In genomic region chr11:120304886-120305534, GRCm38 (mm10) we compare ENCODE assay signal across 8 mouse cellular contexts. TPM values are rescaled to one million over a fixed set of nuclear protein-coding genes. Genes with fewer than 3 reads are reported as not detected.
A peak's percentile ranks its signal among the peaks of the same experiment; 100 is the strongest.
DNase-seq lines count a peak whose midpoint lies in the region; ATAC-seq and TF ChIP-seq lines count a peak whose summit lies in the region.

No protein-coding gene starts in this region.

- TF ChIP-seq EP300 in CH12.LX (IDR thresholded peaks at IDR 0.05; ENCODE audit: low read length): peak; percentile 29; the same call in 1 of the 2 replicates
- no peak for TF ChIP-seq EP300 in liver, embryonic 14.5 days (IDR thresholded peaks at IDR 0.05; ENCODE audit: low read depth)

- peak overlapping the region; percentile 23 to 55 (median 41) for H3K4me3 ChIP-seq in CH12.LX (replicated peaks in 1 of 3; ENCODE audit: low read depth in 2 of 3, low read length in 2 of 3, poor library complexity in 1 of 3)
- H3K4me3 ChIP-seq in heart, embryonic 14.5 days (ENCODE audit: control insufficient read depth in 1 of 2, insufficient read depth in 1 of 2, low read depth in 1 of 2, low read length in 2 of 2): peak overlapping the region; percentile 44 to 70
- H3K4me3 ChIP-seq in liver, embryonic 14.5 days (ENCODE audit: insufficient read depth in 1 of 2, low read depth in 2 of 2, low read length in 2 of 2): peak overlapping the region; percentile 64 to 74
- peak overlapping the region; percentile 54 for H3K4me3 ChIP-seq in stomach, embryonic 15.5 days (replicated peaks)

- peak; percentile 93 for ATAC-seq in heart, embryonic 14.5 days (ENCODE audit: insufficient number of reproducible peaks, insufficient read depth, low FRiP score, low read depth)
- ATAC-seq in liver, embryonic 14.5 days (ENCODE audit: insufficient read depth): peak; percentile 82
- ATAC-seq in stomach, embryonic 15.5 days (ENCODE audit: insufficient read depth, low FRiP score, low read depth): peak; percentile 92

- peaks cover 90% of the 10 kb centered on the region for H3K27me3 ChIP-seq in CH12.LX (replicated peaks)
- no peaks in the 10 kb centered on the region for H3K27me3 ChIP-seq in heart, embryonic 14.5 days (ENCODE audit: control insufficient read depth, insufficient read depth, low read length)
- H3K27me3 ChIP-seq in liver, embryonic 14.5 days (ENCODE audit: control insufficient read depth, insufficient read depth, low read length): peaks cover 4% of the 10 kb centered on the region; the same call in 1 of the 2 replicates
- H3K27me3 ChIP-seq in stomach, embryonic 15.5 days (replicated peaks): no peaks in the 10 kb centered on the region

- peak overlapping the region; percentile 64 for H3K9ac ChIP-seq in CH12.LX (ENCODE audit: insufficient read depth, low read depth)
- peak overlapping the region; percentile 80 for H3K9ac ChIP-seq in heart, embryonic 14.5 days (ENCODE audit: low read length)
- peak overlapping the region; percentile 84 for H3K9ac ChIP-seq in liver, embryonic 14.5 days (replicated peaks)
- H3K9ac ChIP-seq in stomach, embryonic 15.5 days: peak overlapping the region; percentile 42; the same call in 1 of the 2 replicates

- TF ChIP-seq RAD21 in CH12.LX (IDR thresholded peaks at IDR 0.05; ENCODE audit: low read depth, low read length): no peak; the same call in 1 of the 2 replicates

- peak in 1 of 2 experiments; percentile 73; a peak in 2 of 4 replicates for TF ChIP-seq CTCF in CH12.LX (conservative IDR thresholded peaks at IDR 0.05 in 1 of 2, IDR thresholded peaks at IDR 0.05 in 1 of 2; ENCODE audit: low read depth in 2 of 2, low read length in 2 of 2)
- TF ChIP-seq CTCF in liver, embryonic 14.5 days (IDR thresholded peaks at IDR 0.05; ENCODE audit: low read depth): peak; percentile 79

- peak; percentile 95 for DNase-seq in CH12.LX (ENCODE audit: extremely low read depth)
- peak; percentile 78 for DNase-seq in c-Kit-negative CD71-positive TER-119-positive erythroid progenitor cells, embryonic 14.5 days (ENCODE audit: low read depth, low spot score)
- DNase-seq in fibroblast of lung, adult 2 months (ENCODE audit: low read depth): peak; percentile 69
- DNase-seq in kidney, postnatal 10 days: peak; percentile 95
- peak; percentile 95 to 96 (median 95) for DNase-seq in liver, embryonic 14.5 days (ENCODE audit: low read depth in 3 of 3, low spot score in 3 of 3)
- peak; percentile 99 for DNase-seq in neural tube, embryonic 10.5 days (ENCODE audit: extremely low spot score, low spot score)

- peaks cover 21% of the 10 kb centered on the region for H3K9me3 ChIP-seq in CH12.LX (replicated peaks; ENCODE audit: low read length)
- no peaks in the 10 kb centered on the region for H3K9me3 ChIP-seq in heart, embryonic 14.5 days (ENCODE audit: control insufficient read depth, low read length)
- H3K9me3 ChIP-seq in liver, embryonic 14.5 days (ENCODE audit: control insufficient read depth, low read length): no peaks in the 10 kb centered on the region
- no peaks in the 10 kb centered on the region for H3K9me3 ChIP-seq in stomach, embryonic 15.5 days

- 4% methylated on average over 43 of the region's 53 CpGs for WGBS in heart, embryonic 14.5 days
- WGBS in liver, embryonic 14.5 days (ENCODE audit: insufficient replicate concordance): under 1% methylated on average over 51 of the region's 53 CpGs
- 4% methylated on average over 53 of the region's 53 CpGs for WGBS in stomach, embryonic 15.5 days

- H3K4me2 ChIP-seq in CH12.LX (ENCODE audit: insufficient read depth, low read depth, poor library complexity, severe bottlenecking): peak overlapping the region; percentile 93
- H3K4me2 ChIP-seq in heart, embryonic 14.5 days (ENCODE audit: low read length): peak overlapping the region; percentile 78
- peak overlapping the region; percentile 100 for H3K4me2 ChIP-seq in liver, embryonic 14.5 days (ENCODE audit: low read depth)
- H3K4me2 ChIP-seq in stomach, embryonic 15.5 days: peak overlapping the region; percentile 95

- no peaks in the 10 kb centered on the region for H3K79me2 ChIP-seq in CH12.LX (replicated peaks; ENCODE audit: control insufficient read depth, extremely low read depth, insufficient read depth, poor library complexity, severe bottlenecking)

- in situ Hi-C loops in CH12.LX (cut with MboI; ENCODE audit: low pct_ligation_motif_present, low pct_unique_long_range_greater_than_20kb, low sequenced_read_pairs): loop anchor here (5.0 kb wide), 1 partner anchor 293 kb away; no protein-coding TSS in a partner anchor

- no peak overlapping the region for H3K27ac ChIP-seq in CH12.LX (ENCODE audit: insufficient read depth, low read depth)
- peak overlapping the region; percentile 81 for H3K27ac ChIP-seq in heart, embryonic 14.5 days (replicated peaks in 1 of 2; ENCODE audit: control insufficient read depth in 1 of 2, insufficient read depth in 1 of 2, low read depth in 2 of 2, low read length in 2 of 2)
- H3K27ac ChIP-seq in liver, embryonic 14.5 days: peak overlapping the region; percentile 78
- H3K27ac ChIP-seq in stomach, embryonic 15.5 days: peak overlapping the region; percentile 84

- no peak for TF ChIP-seq POLR2A in CH12.LX (IDR thresholded peaks at IDR 0.05; ENCODE audit: low read depth, low read length)

- dilution Hi-C loops in CH12.LX (cut with MboI; ENCODE audit: extremely low pct_ligation_motif_present, extremely low pct_unique_long_range_greater_than_20kb, low sequenced_read_pairs): no loop called here

- no peaks in the 10 kb centered on the region for H3K36me3 ChIP-seq in CH12.LX (replicated peaks in 1 of 2; ENCODE audit: control insufficient read depth in 1 of 2, insufficient read depth in 1 of 2, low read length in 1 of 2)
- no peaks in the 10 kb centered on the region for H3K36me3 ChIP-seq in heart, embryonic 14.5 days (ENCODE audit: control insufficient read depth, insufficient read depth, low read length)
- no peaks in the 10 kb centered on the region for H3K36me3 ChIP-seq in liver, embryonic 14.5 days (replicated peaks; ENCODE audit: control insufficient read depth, insufficient read depth, low read depth)
- H3K36me3 ChIP-seq in stomach, embryonic 15.5 days: no peaks in the 10 kb centered on the region

- peaks cover 12 to 18% of the 10 kb centered on the region in 2 experiments for H3K4me1 ChIP-seq in CH12.LX (ENCODE audit: control insufficient read depth in 1 of 2, insufficient read depth in 2 of 2)
- H3K4me1 ChIP-seq in heart, embryonic 14.5 days (ENCODE audit: control insufficient read depth in 2 of 2, insufficient read depth in 2 of 2, low read length in 2 of 2): peaks cover 30 to 36% of the 10 kb centered on the region in 2 experiments
- H3K4me1 ChIP-seq in liver, embryonic 14.5 days (replicated peaks; ENCODE audit: control insufficient read depth in 2 of 2, insufficient read depth in 2 of 2, low read length in 1 of 2): peaks cover 59 to 62% of the 10 kb centered on the region in 2 experiments
- H3K4me1 ChIP-seq in stomach, embryonic 15.5 days: peaks cover 46% of the 10 kb centered on the region

TF ChIP-seq in CH12.LX, 34 proteins besides CTCF, POLR2A, EP300 and RAD21 (continues in another document):
- no peak for TF ChIP-seq JUND (conservative IDR thresholded peaks at IDR 0.05; ENCODE audit: low read depth, low read length)
- TF ChIP-seq ZNF384 (IDR thresholded peaks at IDR 0.05; ENCODE audit: low read depth, low read length): no peak
- TF ChIP-seq USF2 (conservative IDR thresholded peaks at IDR 0.05; ENCODE audit: low read depth, low read length): no peak
- peak; percentile 84 for TF ChIP-seq MXI1 (IDR thresholded peaks at IDR 0.05; ENCODE audit: low read depth, low read length)
- TF ChIP-seq BHLHE40 (IDR thresholded peaks at IDR 0.05; ENCODE audit: low read depth, low read length): peak; percentile 93
- peak; percentile 99 for TF ChIP-seq MAZ (IDR thresholded peaks at IDR 0.05; ENCODE audit: low read depth, low read length)
- TF ChIP-seq POLR2AphosphoS2 (IDR thresholded peaks at IDR 0.05; ENCODE audit: low read depth, low read length): no peak
- TF ChIP-seq SMC3 (IDR thresholded peaks at IDR 0.05; ENCODE audit: low read depth, low read length): no peak; the same call in 1 of the 2 replicates
- TF ChIP-seq MAFK (IDR thresholded peaks at IDR 0.05; ENCODE audit: insufficient replicate concordance, low read length): peak; percentile 70; the same call in 1 of the 2 replicates
- no peak for TF ChIP-seq GABPA (IDR thresholded peaks at IDR 0.05; ENCODE audit: insufficient replicate concordance, low read depth, low read length)
- peak; percentile 69; the same call in 1 of the 2 replicates for TF ChIP-seq KAT2A (IDR thresholded peaks at IDR 0.05; ENCODE audit: insufficient replicate concordance, low read length)
- peak; percentile 77 for TF ChIP-seq UBTF (IDR thresholded peaks at IDR 0.05; ENCODE audit: low read depth, low read length)
- no peak for TF ChIP-seq ZKSCAN1 (IDR thresholded peaks at IDR 0.05; ENCODE audit: borderline replicate concordance, low read depth, low read length)
- TF ChIP-seq IRF4 (IDR thresholded peaks at IDR 0.05; ENCODE audit: low read depth, low read length): peak; percentile 70
- TF ChIP-seq MAX (IDR thresholded peaks at IDR 0.05; ENCODE audit: low read length): peak; percentile 84; the same call in 1 of the 2 replicates
- TF ChIP-seq CHD1 (IDR thresholded peaks at IDR 0.05; ENCODE audit: low read depth, low read length): no peak
- TF ChIP-seq ZMIZ1 (IDR thresholded peaks at IDR 0.05; ENCODE audit: low read depth, low read length): no peak
- peak; percentile 44; the same call in 1 of the 2 replicates for TF ChIP-seq MYC (IDR thresholded peaks at IDR 0.05; ENCODE audit: low read depth, low read length)
- TF ChIP-seq ZC3H11A (IDR thresholded peaks at IDR 0.05; ENCODE audit: low read depth, low read length): no peak

RNA-seq across cellular contexts. Expression of gene Actg1, which starts 43.3 kb away (rescaled TPM):
- total RNA-seq in CH12.LX (2012; rRNA removed) (1,832 and 2,176 TPM in 2 replicates), CH12.LX (2014; rRNA removed) (2,424 and 2,484 TPM in 2 replicates)
- 3,554 and 4,362 TPM in 2 replicates for polyA plus RNA-seq in CH12.LX (2012; ENCODE audit: insufficient read length, low read depth)
- polyA plus RNA-seq in heart, embryonic 14.5 days (2014; fragmentation: Nextera tagmentation; extraction: Ambion mirVana): 979 and 1,136 TPM in 2 replicates
- polyA plus RNA-seq in liver, embryonic 14.5 days (2012; rRNA removed): 256 and 265 TPM in 2 replicates
- polyA plus RNA-seq in liver, embryonic 14.5 days (2014; fragmentation: Nextera tagmentation; extraction: Ambion mirVana): 451 and 544 TPM in 2 replicates
- 2,501 and 2,557 TPM in 2 replicates for polyA plus RNA-seq in stomach, embryonic 15.5 days (2015; fragmentation: Nextera tagmentation; extraction: Ambion mirVana)

RNA-seq across cellular contexts. Expression of gene Fscn2, which starts 56.3 kb away (rescaled TPM):
- total RNA-seq in CH12.LX (2012; rRNA removed) (0.25 TPM in 1 of 2 replicates, not detected in the other), CH12.LX (2014; rRNA removed) (not detected in 2 replicates)
- polyA plus RNA-seq in CH12.LX (2012; ENCODE audit: insufficient read length, low read depth): not detected in 2 replicates
- polyA plus RNA-seq in heart, embryonic 14.5 days (2014; fragmentation: Nextera tagmentation; extraction: Ambion mirVana): 0.62 and 1.1 TPM in 2 replicates
- not detected in 2 replicates for polyA plus RNA-seq in liver, embryonic 14.5 days (2012; rRNA removed)
- polyA plus RNA-seq in liver, embryonic 14.5 days (2014; fragmentation: Nextera tagmentation; extraction: Ambion mirVana): not detected in 2 replicates
- polyA plus RNA-seq in stomach, embryonic 15.5 days (2015; fragmentation: Nextera tagmentation; extraction: Ambion mirVana): 0.49 and 0.85 TPM in 2 replicates
